Mouse (Mus musculus): ENCODE measurements around the gene Telo2.

Gene Telo2

GRCm38 (mm10) chr17:25107786-25108185, 8.0 kb downstream of the Telo2 start:
- no peak for DNase-seq (ENCODE audit: extremely low read depth, insufficient read length, low spot score)

GRCm38 (mm10) chr17:25101338-25101737, 14.4 kb downstream of the Telo2 start:
- no peak for DNase-seq (ENCODE audit: extremely low read depth, insufficient read length, low spot score)

GRCm38 (mm10) chr17:25100052-25100451, 15.7 kb downstream of the Telo2 start:
- no peak for DNase-seq (ENCODE audit: extremely low read depth, insufficient read length, low spot score)

- no peak for DNase-seq (ENCODE audit: extremely low read depth, insufficient read length, low spot score)
Observed at GRCm38 (mm10) chr17:25096221-25096620, 19.5 kb downstream of the Telo2 start.

GRCm38 (mm10) chr17:25090450-25090849, 25.3 kb downstream of the Telo2 start:
- DNase-seq (ENCODE audit: extremely low read depth, insufficient read length, low spot score): no peak

GRCm38 (mm10) chr17:25089158-25089557, 26.6 kb downstream of the Telo2 start:
- no peak for DNase-seq (ENCODE audit: extremely low read depth, insufficient read length, low spot score)

- no peak for DNase-seq (ENCODE audit: extremely low read depth, insufficient read length, low spot score)
Observed at GRCm38 (mm10) chr17:25086724-25087123, 29.0 kb downstream of the Telo2 start.

GRCm38 (mm10) chr17:25084835-25085385, 30.9 kb downstream of the Telo2 start:
- no peak for DNase-seq (ENCODE audit: extremely low read depth, insufficient read length, low spot score)

GRCm38 (mm10) chr17:25083444-25083931, 32.3 kb downstream of the Telo2 start, which contains the start of gene Tmem204:
TSS of gene Tmem204 (minus strand) at chr17:25083591.
- DNase-seq (ENCODE audit: extremely low read depth, insufficient read length, low spot score): no peak

- DNase-seq (ENCODE audit: extremely low read depth, insufficient read length, low spot score): no peak
Observed at GRCm38 (mm10) chr17:25082887-25083286, 32.9 kb downstream of the Telo2 start.

- no peak for DNase-seq (ENCODE audit: extremely low read depth, insufficient read length, low spot score)
Observed at GRCm38 (mm10) chr17:25082081-25082847, 33.5 kb downstream of the Telo2 start.

- no peak for DNase-seq (ENCODE audit: extremely low read depth, insufficient read length, low spot score)
Observed at GRCm38 (mm10) chr17:25080960-25081381, 34.8 kb downstream of the Telo2 start.

- no peak for DNase-seq (ENCODE audit: extremely low read depth, insufficient read length, low spot score)
Observed at GRCm38 (mm10) chr17:25080210-25080609, 35.6 kb downstream of the Telo2 start.

- DNase-seq (ENCODE audit: extremely low read depth, insufficient read length, low spot score): no peak
Observed at GRCm38 (mm10) chr17:25077771-25078372, 37.9 kb downstream of the Telo2 start.

- no peak for DNase-seq (ENCODE audit: extremely low read depth, insufficient read length, low spot score)
Observed at GRCm38 (mm10) chr17:25076906-25077305, 38.9 kb downstream of the Telo2 start.

GRCm38 (mm10) chr17:25068690-25069089, 47.1 kb downstream of the Telo2 start:
- no peak for DNase-seq (ENCODE audit: extremely low read depth, insufficient read length, low spot score)

- DNase-seq (ENCODE audit: extremely low read depth, insufficient read length, low spot score): no peak
Observed at GRCm38 (mm10) chr17:25067442-25067851, 48.3 kb downstream of the Telo2 start.

GRCm38 (mm10) chr17:25066595-25066994, 49.2 kb downstream of the Telo2 start:
- no peak for DNase-seq (ENCODE audit: extremely low read depth, insufficient read length, low spot score)

GRCm38 (mm10) chr17:25065189-25065588, 50.6 kb downstream of the Telo2 start:
- DNase-seq (ENCODE audit: extremely low read depth, insufficient read length, low spot score): no peak

- DNase-seq (ENCODE audit: extremely low read depth, insufficient read length, low spot score): no peak
Observed at GRCm38 (mm10) chr17:25064351-25064750, 51.4 kb downstream of the Telo2 start.

GRCm38 (mm10) chr17:25063872-25064271, 51.9 kb downstream of the Telo2 start:
- DNase-seq (ENCODE audit: extremely low read depth, insufficient read length, low spot score): no peak

- DNase-seq (ENCODE audit: extremely low read depth, insufficient read length, low spot score): no peak
Observed at GRCm38 (mm10) chr17:25063261-25063660, 52.5 kb downstream of the Telo2 start.
